Mouse (Mus musculus) frontal cortex, postnatal 10 days (tissue): ENCODE measurements around the gene Olfr1263.

ENCODE experiments used
- DNase-seq, 2 experiments: peaks; one replicate each; pipeline ENCODE4 v3.0.0; 2022; ENCODE audit warnings: low spot score in 2 of 2, mixed read lengths in 1 of 2

Olfr1263 gene

GRCm38 (mm10) chr2:90011831-90012230 is at the start of gene Olfr1263:
Gene Olfr1263, plus strand, starts transcription at chr2:90012131.
- no peak for DNase-seq

- DNase-seq: no peak
These were observed 37.7 kb upstream of the Olfr1263 start, which contains the start of gene Olfr1260 for GRCm38 (mm10) chr2:89974184-89974583. Gene Olfr1260, plus strand, starts transcription at chr2:89974340.

GRCm38 (mm10) chr2:89977709-89978108 is 34.2 kb upstream of the Olfr1263 start:
- no peak for DNase-seq

GRCm38 (mm10) chr2:89990921-89991320 is 21.0 kb upstream of the Olfr1263 start, which contains the start of gene Olfr1261:
Gene Olfr1261, plus strand, starts transcription at chr2:89991221.
- no peak for DNase-seq

- no peak for DNase-seq
These were observed 12.1 kb upstream of the Olfr1263 start, which contains the start of gene Olfr1262 for GRCm38 (mm10) chr2:89999845-90000244. Gene Olfr1262, plus strand, starts transcription at chr2:90000145.

- no peak for DNase-seq
These were observed 13.5 kb downstream of the Olfr1263 start, which contains the start of gene Olfr1264 for GRCm38 (mm10) chr2:90025477-90025876. Gene Olfr1264, minus strand, starts transcription at chr2:90025577.

- no peak for DNase-seq
These were observed 23.1 kb downstream of the Olfr1263 start, which contains the start of gene Olfr1265 for GRCm38 (mm10) chr2:90035037-90035436. Gene Olfr1265, plus strand, starts transcription at chr2:90035337.

GRCm38 (mm10) chr2:90063494-90063893 is 51.6 kb downstream of the Olfr1263 start, which contains the start of gene Olfr140:
Gene Olfr140, minus strand, starts transcription at chr2:90063594.
- DNase-seq: no peak
